Mouse (Mus musculus) forebrain, embryonic 11.5 days (tissue): ENCODE data around the gene Pde6b. TPM values are rescaled to one million over a fixed set of nuclear protein-coding genes. Genes with fewer than 3 reads are reported as not detected.

Experiments used
- ATAC-seq: fragments of 200-750 bp; cut with Nextera tagmentation; replicated peaks from 2 replicates; pipeline ENCODE4 v1.8.0; 2017; ENCODE audit warnings: moderate TSS enrichment; ENCODE audit not compliant: low FRiP score
- DNase-seq: peaks from one replicate; pipeline ENCODE4 v3.0.0-alpha.2; 2017; ENCODE audit warnings: low spot score
- H3K27ac ChIP-seq: fragments of 300-500 bp; sonication (generic); 2 replicates; pipeline ENCODE4 v1.5.1; 2014; ENCODE audit warnings: low read depth, low read length
- H3K27me3 ChIP-seq: fragments of 300-500 bp; sonication (generic); 2 replicates; pipeline ENCODE4 v1.6.1; 2014; ENCODE audit warnings: mild to moderate bottlenecking, low read length, mixed read lengths; ENCODE audit not compliant: control insufficient read depth, insufficient read depth
- H3K36me3 ChIP-seq: fragments of 300-500 bp; sonication (generic); 2 replicates; pipeline ENCODE4 v1.6.1; 2014; ENCODE audit warnings: mild to moderate bottlenecking, low read length, moderate library complexity, mixed read lengths; ENCODE audit not compliant: control insufficient read depth, insufficient read depth
- H3K4me1 ChIP-seq: fragments of 300-500 bp; sonication (generic); replicated peaks from 2 replicates; pipeline ENCODE4 v1.6.1; 2014; ENCODE audit warnings: low read length, mixed read lengths; ENCODE audit not compliant: control insufficient read depth, insufficient read depth
- H3K4me2 ChIP-seq: fragments of 300-500 bp; sonication (generic); 2 replicates; pipeline ENCODE4 v1.6.1; 2014; ENCODE audit warnings: low read depth, mild to moderate bottlenecking, low read length, moderate library complexity, mixed read lengths; ENCODE audit not compliant: severe bottlenecking
- H3K4me3 ChIP-seq: fragments of 300-500 bp; sonication (generic); 2 replicates; pipeline ENCODE4 v1.5.1; 2014; ENCODE audit warnings: low read depth, low read length
- H3K9ac ChIP-seq: fragments of 300-500 bp; sonication (generic); 2 replicates; pipeline ENCODE4 v1.6.1; 2014; ENCODE audit warnings: low read length
- H3K9me3 ChIP-seq: fragments of 300-500 bp; sonication (generic); 2 replicates; pipeline ENCODE4 v1.6.1; 2016; ENCODE audit warnings: low read length, mixed read lengths; ENCODE audit not compliant: control insufficient read depth
- WGBS: fragments of 180-500 bp; shearing (Covaris S2); extraction: QIAGEN DNeasy Blood & Tissue Kit; methylation state at CpG from one replicate; pipeline ENCODE4 v1.1.7; 2014; 5-methylcytosine and 5-hydroxymethylcytosine counted together
- polyA plus RNA-seq: library from polyadenylated mRNA; unstranded; fragments of >200 nt; fragmentation: Nextera tagmentation; extraction: Ambion mirVana; gene quantifications from 2 replicates; pipeline ENCODE4 v1.2.1, GENCODE M21; 2014

The Pde6b gene
- polyA plus RNA-seq = 0.23 and 0.40 TPM in 2 replicates

DNA sequence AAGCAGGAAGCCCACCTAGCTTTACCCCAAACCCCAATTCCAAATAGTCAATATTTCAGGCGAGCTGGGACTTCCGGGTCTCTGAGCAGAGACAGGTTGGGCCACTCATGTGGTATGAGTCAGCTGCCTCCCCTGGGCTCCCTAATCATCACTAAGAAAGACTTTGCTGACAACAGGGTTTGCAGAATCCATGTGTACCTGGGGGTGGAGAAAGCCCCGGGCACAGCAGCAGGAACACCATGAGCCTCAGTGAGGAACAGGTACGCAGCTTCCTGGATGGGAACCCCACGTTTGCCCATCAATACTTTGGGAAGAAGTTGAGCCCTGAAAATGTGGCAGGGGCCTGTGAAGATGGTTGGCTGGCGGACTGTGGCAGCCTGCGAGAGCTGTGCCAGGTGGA, at the start of gene Pde6b:
TSS of gene Pde6b (plus strand) at position 191 of the 400 bp plus-strand sequence.
- Histone ChIP-seq H3K4me1 (no peaks in the 10 kb centered on the region), H3K27ac (no peak within 1 kb of the TSS), H3K9ac (no peak within 1 kb of the TSS), H3K27me3 (no peaks in the 10 kb centered on the region), H3K36me3 (no peaks in the 10 kb centered on the region), H3K4me2 (no peak within 1 kb of the TSS), H3K4me3 (no peak within 1 kb of the TSS), H3K9me3 (no peaks in the 10 kb centered on the region)
- 77% methylated on average over 7 of the region's 7 CpGs for WGBS
- DNase-seq (no peak), ATAC-seq (no peak)

DNA sequence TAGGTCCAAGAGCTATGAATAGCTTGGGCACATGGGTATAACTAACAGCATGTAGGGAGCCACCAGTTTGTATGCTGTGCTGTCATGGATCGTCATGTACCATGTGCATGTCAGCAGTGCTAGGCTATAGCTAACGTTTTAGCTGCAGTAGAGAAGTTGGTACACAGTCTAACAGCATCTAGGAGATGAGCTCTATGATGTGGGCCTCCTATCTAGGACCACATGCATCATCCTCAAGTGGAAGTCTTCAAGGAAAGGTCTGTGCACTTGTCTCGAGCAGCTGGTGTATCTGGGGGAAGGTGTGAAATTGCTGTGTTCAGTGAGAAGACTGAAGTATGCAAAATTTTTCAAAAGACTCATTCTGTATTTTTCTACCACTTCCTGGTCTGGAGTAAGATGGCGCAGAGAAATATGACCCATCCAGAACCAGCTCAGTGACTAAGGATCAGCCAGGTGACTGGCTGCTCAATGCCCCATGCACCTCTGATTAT, 44.5 kb upstream of the Pde6b start:
- no peaks in the 10 kb centered on the region for H3K9me3 ChIP-seq
- no peak overlapping the region for H3K27ac ChIP-seq
- no peaks in the 10 kb centered on the region for H3K27me3 ChIP-seq
- no peak for DNase-seq
- H3K4me2 ChIP-seq = no peak overlapping the region
- no peak overlapping the region for H3K4me3 ChIP-seq
- WGBS = 88% methylated on average over 4 of the region's 4 CpGs
- ATAC-seq = no peak
- H3K9ac ChIP-seq = no peak overlapping the region
- no peaks in the 10 kb centered on the region for H3K4me1 ChIP-seq
- no peaks in the 10 kb centered on the region for H3K36me3 ChIP-seq

DNA sequence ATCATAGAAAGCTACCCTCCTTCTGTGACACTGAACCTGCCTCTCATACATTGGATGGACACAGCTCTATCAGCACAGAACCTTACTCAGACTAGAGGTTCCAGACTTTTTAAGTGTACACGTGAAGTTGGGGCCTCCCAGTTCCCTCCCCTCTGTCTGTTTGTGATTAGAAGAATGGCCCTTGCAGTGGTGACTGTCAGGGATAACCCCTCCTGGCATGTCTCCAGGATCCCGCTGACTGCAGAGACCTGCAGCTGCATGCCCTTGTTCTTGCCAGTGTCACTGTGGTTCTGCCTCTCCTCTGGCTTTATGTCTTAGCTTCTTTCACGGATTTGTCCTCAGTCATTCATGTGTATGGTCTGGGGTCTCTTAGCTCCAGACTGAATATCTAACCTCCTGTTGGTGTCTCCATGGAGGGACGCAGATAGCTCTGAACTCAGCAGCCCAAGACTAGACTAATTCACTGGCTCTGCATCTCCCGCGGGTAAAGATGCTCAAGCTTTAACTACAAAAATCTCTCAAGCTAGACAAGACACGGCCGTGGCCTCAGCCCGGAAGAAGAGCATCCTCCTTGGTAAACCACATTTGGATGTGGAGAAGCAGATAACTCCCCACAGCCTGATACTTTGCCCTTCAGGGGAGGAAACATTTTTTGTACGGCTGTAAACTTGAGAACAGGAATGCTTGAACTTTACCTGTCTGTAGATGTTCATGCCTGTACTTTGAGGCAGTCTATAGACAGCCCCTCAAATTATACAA, 42.7 kb upstream of the Pde6b start:
- Histone ChIP-seq H3K9ac (no peak overlapping the region), H3K4me1 (no peaks in the 10 kb centered on the region), H3K36me3 (no peaks in the 10 kb centered on the region), H3K4me2 (no peak overlapping the region), H3K9me3 (no peaks in the 10 kb centered on the region), H3K4me3 (no peak overlapping the region), H3K27ac (no peak overlapping the region), H3K27me3 (no peaks in the 10 kb centered on the region)
- no peak for ATAC-seq
- 91% methylated on average over 10 of the region's 10 CpGs for WGBS
- no peak for DNase-seq

DNA sequence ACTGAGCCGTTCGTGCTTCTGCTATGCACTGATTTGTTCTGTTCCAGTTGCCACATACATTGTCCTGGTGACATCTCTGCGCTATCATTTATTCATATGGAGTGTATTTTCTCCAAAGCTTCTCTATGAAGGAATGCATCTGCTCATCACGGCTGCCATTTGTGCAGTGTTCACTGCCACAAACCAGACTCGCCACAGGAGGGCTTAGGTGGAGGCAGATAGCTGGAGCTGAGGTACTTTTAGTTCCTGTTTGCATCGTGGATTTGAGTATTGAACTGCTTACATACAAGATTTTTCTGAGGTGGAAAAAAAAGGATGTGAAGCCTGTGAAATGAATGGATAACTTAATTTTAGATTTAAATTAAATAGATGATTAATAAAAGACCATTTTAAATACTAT, 40.3 kb upstream of the Pde6b start:
- no peaks in the 10 kb centered on the region for H3K27me3 ChIP-seq
- ATAC-seq (no peak), DNase-seq (no peak)
- no peak overlapping the region for H3K4me3 ChIP-seq
- no peaks in the 10 kb centered on the region for H3K9me3 ChIP-seq
- H3K4me2 ChIP-seq = no peak overlapping the region
- H3K27ac ChIP-seq = no peak overlapping the region
- H3K9ac ChIP-seq = no peak overlapping the region
- WGBS = 87% methylated on average over 6 of the region's 6 CpGs
- no peaks in the 10 kb centered on the region for H3K36me3 ChIP-seq
- no peaks in the 10 kb centered on the region for H3K4me1 ChIP-seq

DNA sequence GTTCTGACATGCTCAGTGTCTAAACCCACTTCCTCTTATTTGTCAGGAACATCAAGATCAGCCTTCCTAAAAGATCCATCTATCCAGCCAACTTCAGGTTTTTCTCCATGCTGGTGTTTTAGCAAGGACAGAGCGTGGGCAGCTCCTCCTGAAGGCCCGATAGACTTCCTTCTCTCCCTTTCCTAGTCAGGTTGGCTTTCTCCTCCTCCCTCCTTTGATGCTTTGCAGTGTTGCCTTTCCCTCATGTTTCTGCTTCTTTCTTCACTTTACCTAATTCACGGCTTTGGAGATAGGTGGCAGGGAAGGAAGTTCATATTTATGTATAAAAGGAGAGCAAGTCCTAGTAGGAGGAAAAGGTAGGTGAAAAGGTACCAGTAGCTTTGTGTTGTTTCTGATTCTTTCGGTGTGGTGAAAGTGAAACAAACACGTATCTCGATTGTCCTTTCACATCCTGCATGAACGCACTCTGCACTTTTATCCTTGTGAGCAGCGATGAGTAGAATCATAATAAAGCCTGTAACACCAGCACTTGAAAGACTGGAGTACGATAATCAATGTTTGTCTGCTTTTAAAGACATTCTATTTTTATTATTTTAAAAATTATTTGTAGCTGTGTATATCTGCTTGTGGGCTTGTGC, 38.6 kb upstream of the Pde6b start:
- DNase-seq (no peak), ATAC-seq (no peak)
- no peaks in the 10 kb centered on the region for H3K4me1 ChIP-seq

DNA sequence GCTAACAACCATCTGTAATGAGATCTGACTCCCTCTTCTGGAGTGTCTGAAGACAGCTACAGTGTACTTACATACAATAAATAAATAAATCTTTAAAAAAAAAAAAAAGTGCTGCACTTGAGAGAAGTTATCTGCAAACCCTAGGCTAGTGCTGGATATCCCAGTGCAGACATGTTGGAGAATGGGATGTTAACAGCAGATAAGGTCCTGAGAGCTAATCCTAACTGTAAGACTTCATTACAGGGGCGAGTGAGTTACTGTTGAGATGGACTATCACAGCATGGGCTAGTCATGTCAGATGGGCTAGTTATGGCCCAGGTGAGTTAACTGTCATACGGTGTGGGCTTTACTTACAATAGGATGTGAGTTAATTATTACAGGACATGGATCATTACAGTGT, 34.1 kb upstream of the Pde6b start:
- DNase-seq (no peak), ATAC-seq (no peak)
- Histone ChIP-seq H3K4me1 (no peaks in the 10 kb centered on the region), H3K9ac (no peak overlapping the region), H3K27me3 (no peaks in the 10 kb centered on the region), H3K4me3 (no peak overlapping the region), H3K9me3 (no peaks in the 10 kb centered on the region), H3K4me2 (no peak overlapping the region), H3K27ac (no peak overlapping the region), H3K36me3 (no peaks in the 10 kb centered on the region)
- WGBS = 81% methylated on average over 2 of the region's 2 CpGs

More for the DNA sequence above, 38.6 kb upstream of the Pde6b start:
- H3K27me3 ChIP-seq = no peaks in the 10 kb centered on the region
- no peak overlapping the region for H3K9ac ChIP-seq
- no peaks in the 10 kb centered on the region for H3K36me3 ChIP-seq
- WGBS = 90% methylated on average over 9 of the region's 9 CpGs
- no peak overlapping the region for H3K4me2 ChIP-seq
- H3K4me3 ChIP-seq = no peak overlapping the region
- H3K27ac ChIP-seq = no peak overlapping the region
- no peaks in the 10 kb centered on the region for H3K9me3 ChIP-seq

DNA sequence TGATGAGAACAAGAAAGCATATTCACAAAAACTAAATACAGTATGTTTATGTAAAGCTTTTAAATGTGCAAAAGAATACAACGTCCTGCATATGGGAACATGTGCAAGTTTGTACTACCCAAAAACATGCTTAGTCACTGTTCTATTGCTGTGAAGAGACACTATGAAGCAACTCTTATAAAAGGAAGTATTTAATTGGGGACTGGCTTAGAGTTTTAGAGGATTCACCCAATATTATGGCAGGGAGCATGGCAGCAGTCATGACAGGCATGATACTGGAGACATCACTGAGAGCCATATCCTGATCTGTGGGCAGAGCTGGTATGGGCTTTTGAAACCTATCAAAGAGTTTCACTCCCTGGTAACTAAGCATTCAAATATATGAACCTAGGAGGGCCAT, 30.3 kb upstream of the Pde6b start:
- Histone ChIP-seq H3K27ac (no peak overlapping the region), H3K4me3 (no peak overlapping the region), H3K36me3 (no peaks in the 10 kb centered on the region), H3K4me2 (no peak overlapping the region), H3K9ac (no peak overlapping the region), H3K4me1 (no peaks in the 10 kb centered on the region), H3K9me3 (no peaks in the 10 kb centered on the region), H3K27me3 (no peaks in the 10 kb centered on the region)
- WGBS = 86% methylated on average over 1 of the region's 1 CpGs
- DNase-seq = no peak
- no peak for ATAC-seq

DNA sequence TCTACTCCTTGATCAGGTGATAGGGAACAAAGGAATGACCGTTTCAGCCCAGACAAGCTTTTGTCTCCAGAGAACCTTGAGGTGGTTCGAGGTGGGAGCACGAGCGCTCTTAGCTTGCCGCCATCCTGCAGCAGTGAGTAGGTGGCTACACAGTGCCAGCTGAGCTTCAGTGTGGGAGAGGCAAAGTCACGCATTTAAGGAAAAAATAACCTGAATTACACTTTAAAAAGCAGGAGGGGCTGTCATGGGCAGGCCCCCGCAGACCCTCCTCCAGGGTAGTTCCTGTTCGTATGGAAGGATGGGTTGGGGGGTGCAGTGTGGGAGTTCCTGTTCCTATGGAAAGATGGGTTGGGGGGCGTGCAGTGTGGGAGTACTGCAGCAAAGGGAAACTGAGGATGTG, 28.7 kb upstream of the Pde6b start:
- no peak overlapping the region for H3K4me3 ChIP-seq
- H3K36me3 ChIP-seq = no peaks in the 10 kb centered on the region
- ATAC-seq (no peak), DNase-seq (no peak)
- H3K27me3 ChIP-seq = peaks cover under 1% of the 10 kb centered on the region; the same call in 1 of the 2 replicates
- H3K4me2 ChIP-seq = no peak overlapping the region
- no peaks in the 10 kb centered on the region for H3K4me1 ChIP-seq
- no peak overlapping the region for H3K27ac ChIP-seq
- 88% methylated on average over 9 of the region's 9 CpGs for WGBS
- H3K9ac ChIP-seq = no peak overlapping the region
- H3K9me3 ChIP-seq = no peaks in the 10 kb centered on the region
